Mouse (Mus musculus): ENCODE data around the gene Vmn1r40. TPM values are rescaled to one million over a fixed set of nuclear protein-coding genes. Genes with fewer than 3 reads are reported as not detected.

Gene Vmn1r40
- polyA plus RNA-seq, 1 experiment, result not detected

GRCm38 (mm10) chr6:89660490-89660889 is 46.9 kb upstream of the Vmn1r40 start:
- Histone ChIP-seq H3K79me2 (ENCODE audit: control insufficient read depth, insufficient read depth) (no peaks in the 10 kb centered on the region), H3K4me2 (ENCODE audit: low read depth) (peak overlapping the region; percentile 2), H3K36me3 (ENCODE audit: control insufficient read depth, insufficient read depth) (peaks cover 8% of the 10 kb centered on the region), H3K27me3 (ENCODE audit: control insufficient read depth, insufficient read depth, insufficient read length) (no peaks in the 10 kb centered on the region), H3K4me3 (no peak overlapping the region), H3ac (ENCODE audit: control insufficient read depth, insufficient read length) (no peak overlapping the region)
- TF ChIP-seq MYOG (IDR thresholded peaks at IDR 0.05; ENCODE audit: control insufficient read depth in 1 of 3, insufficient read depth in 1 of 3, insufficient read length in 2 of 3, low read depth in 2 of 3) (peak in 2 of 3 experiments; percentile 55 to 74), POLR2A (IDR thresholded peaks at IDR 0.05; ENCODE audit: insufficient read length, low read depth) (no peak), MYOD1 (IDR thresholded peaks at IDR 0.05; ENCODE audit: control insufficient read depth in 1 of 3, insufficient read length in 2 of 3, low read depth in 2 of 3) (peak in 2 of 3 experiments; percentile 64 to 78), TCF3 (IDR thresholded peaks at IDR 0.05; ENCODE audit: insufficient read length, low read depth) (no peak), CEBPB (IDR thresholded peaks at IDR 0.05; ENCODE audit: insufficient read depth, poor library complexity, severe bottlenecking) (no peak), E2F4 (IDR thresholded peaks at IDR 0.05; ENCODE audit: insufficient read depth) (no peak)

- Histone ChIP-seq H3K79me2 (ENCODE audit: control insufficient read depth, insufficient read depth) (no peaks in the 10 kb centered on the region), H3K36me3 (ENCODE audit: control insufficient read depth, insufficient read depth) (peaks cover 5% of the 10 kb centered on the region), H3K4me2 (ENCODE audit: low read depth) (no peak overlapping the region), H3K4me3 (no peak overlapping the region), H3K27me3 (ENCODE audit: control insufficient read depth, insufficient read depth, insufficient read length) (no peaks in the 10 kb centered on the region), H3ac (ENCODE audit: control insufficient read depth, insufficient read length) (no peak overlapping the region)
- no peak for TF ChIP-seq TCF12 (IDR thresholded peaks at IDR 0.05; ENCODE audit: insufficient read depth, poor library complexity, severe bottlenecking)
- TF ChIP-seq POLR2AphosphoS2 (IDR thresholded peaks at IDR 0.05; ENCODE audit: insufficient read length, low read depth), result no peak
- TF ChIP-seq CEBPB (IDR thresholded peaks at IDR 0.05; ENCODE audit: insufficient read depth, poor library complexity, severe bottlenecking), result no peak
- no peak for TF ChIP-seq USF1 (IDR thresholded peaks at IDR 0.05; ENCODE audit: low read depth)
- TF ChIP-seq REST (IDR thresholded peaks at IDR 0.05; ENCODE audit: insufficient read depth, insufficient read length), result no peak
- no peak for TF ChIP-seq MYOD1 (IDR thresholded peaks at IDR 0.05; ENCODE audit: control insufficient read depth in 1 of 3, insufficient read length in 2 of 3, low read depth in 2 of 3)
- TF ChIP-seq MAX (IDR thresholded peaks at IDR 0.05; ENCODE audit: low read depth), result no peak
- no peak for TF ChIP-seq SRF (IDR thresholded peaks at IDR 0.05; ENCODE audit: control insufficient read depth, insufficient read length, low read depth)
Measured at GRCm38 (mm10) chr6:89662521-89662920, 44.8 kb upstream of the Vmn1r40 start.

DNA sequence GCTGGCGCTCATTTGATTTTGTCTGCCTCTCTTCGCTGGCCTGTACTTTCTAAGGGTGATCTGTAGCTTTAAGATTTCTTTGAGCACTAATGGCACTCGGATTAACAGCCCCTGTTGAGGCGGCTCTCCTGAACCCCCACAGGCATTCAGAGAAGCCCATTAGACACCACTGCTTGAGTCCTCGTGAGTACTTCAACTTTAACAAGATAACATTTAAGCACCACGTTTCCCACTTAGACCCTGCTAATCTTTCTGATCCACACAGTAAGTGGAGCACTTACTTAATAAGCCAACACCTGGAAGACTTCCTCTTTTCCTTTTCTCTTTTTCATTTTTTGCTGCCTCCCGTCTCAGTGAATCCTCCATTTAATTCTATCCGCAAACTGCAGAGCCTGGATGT is 42.2 kb upstream of the Vmn1r40 start:
- TF ChIP-seq TCF12 (IDR thresholded peaks at IDR 0.05; ENCODE audit: insufficient read depth, poor library complexity, severe bottlenecking) (no peak), TCF3 (IDR thresholded peaks at IDR 0.05; ENCODE audit: insufficient read length, low read depth) (no peak), CEBPB (IDR thresholded peaks at IDR 0.05; ENCODE audit: insufficient read depth, poor library complexity, severe bottlenecking) (no peak), MYOD1 (IDR thresholded peaks at IDR 0.05; ENCODE audit: control insufficient read depth in 1 of 3, insufficient read length in 2 of 3, low read depth in 2 of 3) (no peak), POLR2A (IDR thresholded peaks at IDR 0.05; ENCODE audit: insufficient read length, low read depth) (no peak), E2F4 (IDR thresholded peaks at IDR 0.05; ENCODE audit: insufficient read depth) (no peak), USF1 (IDR thresholded peaks at IDR 0.05; ENCODE audit: low read depth) (no peak), POLR2AphosphoS2 (IDR thresholded peaks at IDR 0.05; ENCODE audit: insufficient read length, low read depth) (no peak), SRF (IDR thresholded peaks at IDR 0.05; ENCODE audit: control insufficient read depth, insufficient read length, low read depth) (no peak)
- H3K4me3 ChIP-seq, result no peak overlapping the region

DNA sequence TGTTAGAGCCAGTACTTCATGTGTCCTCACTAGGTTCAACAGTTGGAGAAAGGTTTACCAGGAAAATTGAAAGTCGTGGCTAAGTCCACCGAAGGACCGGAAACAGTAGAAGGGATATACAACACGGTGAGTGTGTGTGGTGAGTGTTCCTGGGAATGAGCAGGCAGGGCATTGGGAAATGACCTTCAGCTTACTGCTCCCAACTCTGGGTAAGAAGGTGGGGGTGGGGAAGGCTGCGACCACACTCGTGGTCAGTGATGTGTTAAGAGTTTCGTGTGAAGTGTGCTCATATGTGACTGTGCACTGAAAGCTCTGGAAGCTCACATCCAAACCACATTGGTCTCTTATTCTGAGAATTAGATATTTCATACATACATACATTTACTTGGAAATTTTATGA is 41.7 kb upstream of the Vmn1r40 start:
- H3ac ChIP-seq (ENCODE audit: control insufficient read depth, insufficient read length), result no peak overlapping the region
- TF ChIP-seq SRF (IDR thresholded peaks at IDR 0.05; ENCODE audit: control insufficient read depth, insufficient read length, low read depth) (no peak), TCF3 (IDR thresholded peaks at IDR 0.05; ENCODE audit: insufficient read length, low read depth) (no peak), POLR2A (IDR thresholded peaks at IDR 0.05; ENCODE audit: insufficient read length, low read depth) (no peak), MYOG (IDR thresholded peaks at IDR 0.05; ENCODE audit: control insufficient read depth in 1 of 3, insufficient read depth in 1 of 3, insufficient read length in 2 of 3, low read depth in 2 of 3) (no peak), REST (IDR thresholded peaks at IDR 0.05; ENCODE audit: insufficient read depth, insufficient read length) (no peak), MYOD1 (IDR thresholded peaks at IDR 0.05; ENCODE audit: control insufficient read depth in 1 of 3, insufficient read length in 2 of 3, low read depth in 2 of 3) (no peak), CEBPB (IDR thresholded peaks at IDR 0.05; ENCODE audit: insufficient read depth, poor library complexity, severe bottlenecking) (no peak), MAX (IDR thresholded peaks at IDR 0.05; ENCODE audit: low read depth) (no peak), USF1 (IDR thresholded peaks at IDR 0.05; ENCODE audit: low read depth) (no peak), E2F4 (IDR thresholded peaks at IDR 0.05; ENCODE audit: insufficient read depth) (no peak), TCF12 (IDR thresholded peaks at IDR 0.05; ENCODE audit: insufficient read depth, poor library complexity, severe bottlenecking) (no peak), POLR2AphosphoS2 (IDR thresholded peaks at IDR 0.05; ENCODE audit: insufficient read length, low read depth) (no peak)
- peaks cover 5% of the 10 kb centered on the region for H3K36me3 ChIP-seq (ENCODE audit: control insufficient read depth, insufficient read depth)
- H3K27me3 ChIP-seq (ENCODE audit: control insufficient read depth, insufficient read depth, insufficient read length), result no peaks in the 10 kb centered on the region
- no peak overlapping the region for H3K4me2 ChIP-seq (ENCODE audit: low read depth)
- no peaks in the 10 kb centered on the region for H3K79me2 ChIP-seq (ENCODE audit: control insufficient read depth, insufficient read depth)
- H3K4me3 ChIP-seq, result no peak overlapping the region

More for the DNA sequence above, 42.2 kb upstream of the Vmn1r40 start:
- Histone ChIP-seq H3ac (ENCODE audit: control insufficient read depth, insufficient read length) (no peak overlapping the region), H3K79me2 (ENCODE audit: control insufficient read depth, insufficient read depth) (no peaks in the 10 kb centered on the region), H3K4me2 (ENCODE audit: low read depth) (no peak overlapping the region), H3K27me3 (ENCODE audit: control insufficient read depth, insufficient read depth, insufficient read length) (no peaks in the 10 kb centered on the region), H3K36me3 (ENCODE audit: control insufficient read depth, insufficient read depth) (peaks cover 5% of the 10 kb centered on the region)

- no peaks in the 10 kb centered on the region for H3K27me3 ChIP-seq (ENCODE audit: control insufficient read depth, insufficient read depth, insufficient read length)
- no peak overlapping the region for H3ac ChIP-seq (ENCODE audit: control insufficient read depth, insufficient read length)
- peaks cover 5% of the 10 kb centered on the region for H3K36me3 ChIP-seq (ENCODE audit: control insufficient read depth, insufficient read depth)
- H3K4me2 ChIP-seq (ENCODE audit: low read depth), result no peak overlapping the region
- no peak for TF ChIP-seq E2F4 (IDR thresholded peaks at IDR 0.05; ENCODE audit: insufficient read depth)
- TF ChIP-seq CEBPB (IDR thresholded peaks at IDR 0.05; ENCODE audit: insufficient read depth, poor library complexity, severe bottlenecking), result no peak
- TF ChIP-seq SRF (IDR thresholded peaks at IDR 0.05; ENCODE audit: control insufficient read depth, insufficient read length, low read depth), result no peak
- TF ChIP-seq POLR2AphosphoS2 (IDR thresholded peaks at IDR 0.05; ENCODE audit: insufficient read length, low read depth), result no peak
- TF ChIP-seq TCF12 (IDR thresholded peaks at IDR 0.05; ENCODE audit: insufficient read depth, poor library complexity, severe bottlenecking), result no peak
- TF ChIP-seq REST (IDR thresholded peaks at IDR 0.05; ENCODE audit: insufficient read depth, insufficient read length), result no peak
- no peak for TF ChIP-seq MAX (IDR thresholded peaks at IDR 0.05; ENCODE audit: low read depth)
- TF ChIP-seq USF1 (IDR thresholded peaks at IDR 0.05; ENCODE audit: low read depth), result no peak
- no peaks in the 10 kb centered on the region for H3K79me2 ChIP-seq (ENCODE audit: control insufficient read depth, insufficient read depth)
- no peak overlapping the region for H3K4me3 ChIP-seq
Measured at GRCm38 (mm10) chr6:89666976-89667375, 40.4 kb upstream of the Vmn1r40 start.

Measured in myocyte (in vitro differentiated cells).